Mouse (Mus musculus) neural tube, embryonic 12.5 days (tissue): Measurements from ENCODE around the gene Slc4a11. TPM values are rescaled to one million over a fixed set of nuclear protein-coding genes. Genes with fewer than 3 reads are reported as not detected.
"Not testable (repeated sequence)": the region's sequence is repeated elsewhere in the genome, so short reads cannot be mapped to it uniquely, and the experiment has no call there.

Experiments
- ATAC-seq: fragments of 200-750 bp; cut with Nextera tagmentation; 2 replicates; pipeline ENCODE4 v1.8.0; 2017; ENCODE audit warnings: low read depth, mild to moderate bottlenecking, moderate TSS enrichment, moderate library complexity; ENCODE audit not compliant: low FRiP score
- H3K27ac ChIP-seq: fragments of 300-500 bp; sonication (generic); 2 replicates; pipeline ENCODE4 v1.5.1; 2016
- H3K27me3 ChIP-seq: fragments of 300-500 bp; sonication (generic); replicated peaks from 2 replicates; pipeline ENCODE4 v1.6.1; 2016; ENCODE audit warnings: mild to moderate bottlenecking
- H3K36me3 ChIP-seq: fragments of 300-500 bp; sonication (generic); 2 replicates; pipeline ENCODE4 v1.6.1; 2016; ENCODE audit warnings: mild to moderate bottlenecking
- H3K4me1 ChIP-seq: fragments of 300-500 bp; sonication (generic); 2 replicates; pipeline ENCODE4 v1.6.1; 2016
- H3K4me2 ChIP-seq: fragments of 300-500 bp; sonication (generic); replicated peaks from 2 replicates; pipeline ENCODE4 v1.6.1; 2016; ENCODE audit warnings: mild to moderate bottlenecking
- H3K4me3 ChIP-seq: fragments of 300-500 bp; sonication (generic); 2 replicates; pipeline ENCODE4 v1.5.1; 2016
- H3K9ac ChIP-seq: fragments of 300-500 bp; sonication (generic); 2 replicates; pipeline ENCODE4 v1.6.1; 2016; ENCODE audit warnings: mild to moderate bottlenecking
- H3K9me3 ChIP-seq: fragments of 300-500 bp; sonication (generic); 2 replicates; pipeline ENCODE4 v1.6.1; 2016; ENCODE audit warnings: mild to moderate bottlenecking
- WGBS: fragments of 180-500 bp; shearing (Covaris S2); methylation state at CpG from one replicate; pipeline ENCODE4 v1.1.7; 2016; 5-methylcytosine and 5-hydroxymethylcytosine counted together
- polyA plus RNA-seq: library from polyadenylated mRNA; unstranded; fragments of >200 nt; fragmentation: Nextera tagmentation; extraction: Ambion mirVana; gene quantifications from 2 replicates; pipeline ENCODE4 v1.2.1, GENCODE M21; 2016

Gene Slc4a11
- polyA plus RNA-seq, 1 experiment from 2014 or later: 0.20 TPM

DNA sequence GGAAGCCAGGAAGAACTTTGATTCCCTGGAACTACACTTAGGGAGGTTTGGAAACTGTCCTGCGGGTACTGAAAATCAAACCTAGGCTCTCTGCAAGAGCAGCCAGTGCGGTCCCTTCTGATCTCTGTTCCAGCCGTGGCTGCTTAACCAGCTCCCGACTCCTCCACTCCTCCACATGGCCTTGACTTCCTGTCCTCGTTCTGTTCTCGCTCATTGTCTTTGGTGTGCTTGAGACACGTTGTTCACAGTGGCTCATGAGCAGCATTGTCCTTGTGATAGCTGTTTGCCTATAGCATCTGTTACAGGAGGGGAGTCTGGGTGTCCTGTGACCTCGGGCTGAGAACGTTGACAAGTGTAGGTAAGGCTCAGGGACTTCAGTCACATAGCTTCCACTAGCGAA lies 20.1 kb downstream of the Slc4a11 start:
- Histone ChIP-seq H3K9me3 (no peaks in the 10 kb centered on the region), H3K27me3 (no peaks in the 10 kb centered on the region), H3K9ac (no peak overlapping the region), H3K36me3 (peaks cover 97% of the 10 kb centered on the region), H3K4me2 (no peak overlapping the region), H3K4me3 (no peak overlapping the region), H3K27ac (no peak overlapping the region), H3K4me1 (no peaks in the 10 kb centered on the region)
- WGBS: 92% methylated on average over 10 of the region's 10 CpGs
- ATAC-seq: no peak

DNA sequence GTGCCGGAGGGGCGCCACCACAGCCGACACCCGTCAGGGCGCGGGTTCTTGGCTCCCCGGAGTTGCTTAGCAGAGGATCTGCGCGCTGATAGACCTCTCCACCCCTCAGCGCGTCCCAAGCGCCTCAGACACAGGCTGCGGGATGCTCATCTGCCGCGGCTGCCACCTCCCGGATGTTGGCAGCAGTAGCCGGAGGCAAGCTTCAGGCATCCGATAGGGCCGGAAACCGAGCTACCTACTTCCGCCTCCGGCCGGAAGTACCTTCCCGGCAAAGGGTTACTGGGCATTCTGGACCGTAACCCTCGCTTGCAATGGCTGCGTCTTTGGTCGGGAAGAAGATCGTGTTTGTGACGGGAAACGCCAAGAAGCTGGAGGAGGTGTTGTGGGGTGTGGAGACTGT lies 29.8 kb downstream of the Slc4a11 start, which contains the start of gene Itpa:
Gene Itpa (plus strand): TSS at position 52 of the 400 bp plus-strand sequence.
- Histone ChIP-seq H3K27me3 (no peaks in the 10 kb centered on the region), H3K4me1 (peaks cover 28% of the 10 kb centered on the region), H3K4me2 (peak within 1 kb of the TSS; percentile 88), H3K9ac (peak within 1 kb of the TSS; percentile 73), H3K27ac (peak within 1 kb of the TSS; percentile 68; the same call in 1 of the 2 replicates), H3K9me3 (no peaks in the 10 kb centered on the region), H3K36me3 (peaks cover 18% of the 10 kb centered on the region), H3K4me3 (peak within 1 kb of the TSS; percentile 63)
- under 1% methylated on average over 31 of the region's 31 CpGs for WGBS
- peak; percentile 54 for ATAC-seq

DNA sequence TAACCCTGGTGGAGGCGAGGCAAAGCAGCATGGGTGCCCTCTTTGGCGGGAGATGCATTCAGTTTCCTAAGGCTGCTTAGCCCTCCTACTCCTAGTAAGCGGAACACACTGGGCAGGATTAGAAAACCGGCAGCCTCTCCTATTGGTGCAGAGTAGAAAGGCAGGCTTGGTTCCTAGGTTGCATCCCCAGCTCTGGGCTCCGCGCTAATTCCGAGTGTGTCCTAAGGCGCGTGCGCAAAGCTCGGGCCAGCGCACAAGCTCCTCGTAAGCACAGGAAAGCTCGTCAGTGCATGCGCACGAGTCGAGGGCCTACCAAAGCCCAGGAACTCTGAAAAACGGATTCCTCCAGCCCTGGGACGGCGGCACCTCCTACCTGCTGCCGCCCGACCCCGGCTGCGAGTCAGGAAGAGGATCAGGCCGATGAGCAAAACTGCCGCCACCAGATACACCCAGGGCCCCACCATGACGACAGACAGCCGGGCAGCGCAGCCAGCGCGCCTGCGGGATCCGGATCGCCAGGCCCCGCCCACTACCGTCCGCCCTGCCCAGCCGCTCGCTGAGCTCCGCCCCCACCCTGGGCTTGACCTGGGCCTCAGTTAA lies 33.1 kb downstream of the Slc4a11 start, which contains the start of gene Ddrgk1:
Gene Ddrgk1 (minus strand): TSS at position 558 of the 600 bp plus-strand sequence.
- peak; percentile 95 for ATAC-seq
- WGBS: under 1% methylated on average over 40 of the region's 40 CpGs
- Histone ChIP-seq H3K4me3 (peak within 1 kb of the TSS; percentile 59), H3K4me1 (peaks cover 23% of the 10 kb centered on the region), H3K27ac (peak within 1 kb of the TSS; percentile 97), H3K36me3 (peaks cover 26% of the 10 kb centered on the region), H3K27me3 (no peaks in the 10 kb centered on the region), H3K9me3 (no peaks in the 10 kb centered on the region), H3K9ac (peak within 1 kb of the TSS; percentile 74), H3K4me2 (peak within 1 kb of the TSS; percentile 76)

DNA sequence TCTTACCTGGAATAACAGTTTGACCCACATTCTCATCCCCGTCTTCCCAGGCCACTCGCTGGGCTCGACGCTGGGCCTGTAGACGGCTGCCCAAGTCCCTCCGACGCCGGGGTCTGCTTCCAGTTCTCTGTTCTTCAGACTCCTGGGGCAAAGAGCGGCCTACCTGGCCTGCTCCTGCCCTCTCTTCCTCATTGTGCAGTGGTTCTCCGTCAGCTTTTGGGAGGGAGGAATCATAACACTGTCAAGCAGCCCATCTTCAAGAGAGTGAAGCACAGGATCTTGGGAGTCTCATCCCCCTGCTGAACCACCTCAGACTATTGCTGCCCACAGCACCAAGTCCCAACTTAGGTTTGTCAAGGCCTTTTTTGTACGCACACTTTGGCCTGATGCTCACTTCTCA lies 34.0 kb downstream of the Slc4a11 start:
- Histone ChIP-seq H3K4me2 (peak overlapping the region; percentile 76), H3K27ac (no peak overlapping the region), H3K9me3 (no peaks in the 10 kb centered on the region), H3K4me3 (no peak overlapping the region), H3K9ac (peak overlapping the region; percentile 74), H3K36me3 (peaks cover 35% of the 10 kb centered on the region), H3K27me3 (no peaks in the 10 kb centered on the region), H3K4me1 (peaks cover 17% of the 10 kb centered on the region)
- 89% methylated on average over 11 of the region's 11 CpGs for WGBS
- no peak for ATAC-seq

DNA sequence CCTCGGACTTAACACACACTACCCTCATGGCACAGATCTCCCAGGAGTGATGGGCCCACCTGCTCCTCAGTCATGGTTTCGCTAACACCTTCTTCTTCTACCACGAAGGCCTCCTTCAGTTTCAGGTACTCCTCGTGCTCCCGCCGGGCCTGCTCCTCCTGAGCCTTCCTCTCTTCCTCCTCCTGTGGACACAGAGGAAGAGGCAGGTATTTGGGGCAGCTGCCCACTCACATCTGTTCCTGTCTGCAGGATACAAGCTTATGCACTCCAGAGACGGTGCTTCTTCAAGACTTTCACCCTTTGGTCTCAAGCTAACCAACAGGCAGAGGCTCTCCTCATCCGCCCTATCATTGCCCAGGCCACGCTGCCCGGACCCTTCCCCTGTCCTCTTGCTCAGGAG lies 38.8 kb downstream of the Slc4a11 start:
- no peak overlapping the region for H3K9ac ChIP-seq
- no peak overlapping the region for H3K4me2 ChIP-seq
- no peaks in the 10 kb centered on the region for H3K27me3 ChIP-seq
- WGBS: 98% methylated on average over 10 of the region's 10 CpGs
- no peak overlapping the region for H3K4me3 ChIP-seq
- no peak for ATAC-seq
- peaks cover 9% of the 10 kb centered on the region for H3K4me1 ChIP-seq
- H3K9me3 ChIP-seq: no peaks in the 10 kb centered on the region
- no peak overlapping the region for H3K27ac ChIP-seq
- H3K36me3 ChIP-seq: peaks cover 77% of the 10 kb centered on the region

DNA sequence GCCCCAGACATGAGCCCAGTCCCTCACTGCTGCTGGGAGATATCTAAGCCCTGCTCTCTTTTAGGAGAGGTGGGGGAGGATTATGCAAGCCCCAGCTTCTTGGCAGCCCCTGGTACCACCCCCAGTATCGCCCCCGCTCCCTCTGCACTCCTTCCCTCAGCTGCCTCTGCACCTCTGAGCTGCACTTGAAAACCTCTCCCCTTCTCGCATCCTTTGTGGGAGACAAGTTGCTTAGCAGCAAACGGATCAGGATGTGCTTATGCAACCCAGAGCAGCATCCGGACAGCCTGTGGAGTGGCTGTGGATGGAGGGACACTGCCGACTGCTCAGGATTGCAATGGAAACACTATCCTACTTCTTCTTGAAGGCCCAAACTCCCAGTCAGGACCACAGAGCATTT lies 39.8 kb downstream of the Slc4a11 start:
- peaks cover 82% of the 10 kb centered on the region for H3K36me3 ChIP-seq

DNA sequence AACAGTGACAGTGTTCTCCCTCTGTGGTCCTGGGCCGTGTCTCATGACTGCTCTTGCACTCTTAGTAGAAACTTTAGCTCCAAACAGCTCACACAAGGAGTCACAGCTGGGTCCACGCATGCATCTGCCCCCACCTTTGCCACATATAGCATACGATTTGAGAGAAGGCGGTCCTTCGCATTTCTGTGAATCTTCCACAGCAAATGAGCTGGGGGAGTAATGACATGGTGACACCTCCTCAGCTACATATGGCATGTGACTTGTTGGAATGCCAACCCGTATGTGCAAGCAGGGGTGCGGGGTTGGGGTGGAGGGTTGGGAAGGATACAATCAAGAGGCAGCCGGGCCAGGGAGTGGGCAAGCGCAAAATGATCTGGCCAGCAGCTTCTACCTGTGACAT lies 40.8 kb downstream of the Slc4a11 start:
- H3K4me3 ChIP-seq: no peak overlapping the region
- H3K36me3 ChIP-seq: peaks cover 74% of the 10 kb centered on the region
- H3K9ac ChIP-seq: no peak overlapping the region
- H3K27me3 ChIP-seq: no peaks in the 10 kb centered on the region
- WGBS: 95% methylated on average over 9 of the region's 9 CpGs
- no peak for ATAC-seq
- no peaks in the 10 kb centered on the region for H3K9me3 ChIP-seq
- no peaks in the 10 kb centered on the region for H3K4me1 ChIP-seq
- H3K4me2 ChIP-seq: no peak overlapping the region
- no peak overlapping the region for H3K27ac ChIP-seq

More for the DNA sequence above, 39.8 kb downstream of the Slc4a11 start:
- Histone ChIP-seq H3K27me3 (no peaks in the 10 kb centered on the region), H3K9me3 (no peaks in the 10 kb centered on the region), H3K4me2 (no peak overlapping the region), H3K4me1 (no peaks in the 10 kb centered on the region), H3K9ac (no peak overlapping the region), H3K27ac (no peak overlapping the region), H3K4me3 (no peak overlapping the region)
- no peak for ATAC-seq
- 92% methylated on average over 6 of the region's 6 CpGs for WGBS

DNA sequence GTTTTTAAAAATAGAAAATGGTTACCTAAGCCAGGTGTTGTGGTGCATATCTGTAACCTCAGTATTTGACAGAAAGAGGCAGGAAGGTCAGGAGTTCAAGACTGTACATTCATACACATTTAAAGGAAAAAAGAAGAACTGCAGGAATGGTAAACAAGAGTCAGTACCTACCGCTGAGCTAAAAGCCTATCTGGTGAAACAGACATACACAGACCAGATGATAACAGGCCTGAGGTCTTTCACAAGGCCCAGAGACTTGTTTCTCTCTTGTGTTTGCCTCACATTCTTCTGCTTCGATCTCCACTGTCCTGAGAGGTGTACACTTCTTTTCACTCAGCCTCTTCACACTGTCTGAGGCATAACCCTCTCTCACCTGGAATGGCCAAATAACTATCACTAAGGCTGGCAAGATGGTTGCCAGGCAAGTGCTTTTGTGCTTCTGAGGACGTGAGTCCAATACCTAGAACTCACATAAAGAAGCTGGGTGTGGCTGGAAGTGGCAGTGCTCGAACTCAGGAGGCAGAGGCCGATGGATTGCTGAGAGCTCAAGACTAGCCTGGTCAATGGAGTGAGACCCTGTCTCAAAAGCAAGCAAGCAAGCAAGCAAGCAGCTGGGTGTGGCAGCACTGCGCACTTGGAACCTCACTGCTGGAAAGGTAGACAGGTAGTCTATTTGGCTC lies 41.5 kb downstream of the Slc4a11 start:
- H3K27me3 ChIP-seq: no peaks in the 10 kb centered on the region
- no peak overlapping the region for H3K4me2 ChIP-seq
- no peaks in the 10 kb centered on the region for H3K4me1 ChIP-seq
- no peak overlapping the region for H3K27ac ChIP-seq
- no peak overlapping the region for H3K9ac ChIP-seq
- no peaks in the 10 kb centered on the region for H3K9me3 ChIP-seq
- H3K4me3 ChIP-seq: no peak overlapping the region
- H3K36me3 ChIP-seq: peaks cover 67% of the 10 kb centered on the region
- 91% methylated on average over 6 of the region's 6 CpGs for WGBS
- ATAC-seq: no peak

DNA sequence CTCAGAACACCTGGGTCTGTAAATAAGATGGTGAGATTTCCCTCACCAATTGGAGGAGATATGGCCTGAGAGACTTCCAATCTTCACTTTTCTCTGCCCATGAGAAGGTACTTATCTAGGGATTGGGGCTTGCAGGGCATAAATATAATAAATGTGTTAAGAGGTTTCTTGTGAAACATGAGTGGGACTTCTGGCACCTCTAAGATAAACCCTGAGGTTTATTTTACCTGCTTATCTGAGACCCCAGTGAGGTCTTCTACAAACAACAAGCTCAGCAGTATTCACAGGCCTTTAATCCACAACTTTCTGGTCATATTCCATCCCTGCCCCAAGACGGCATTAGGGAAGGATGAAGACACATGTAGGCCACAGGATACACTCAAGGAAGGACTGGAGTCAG lies 43.6 kb downstream of the Slc4a11 start:
- Histone ChIP-seq H3K4me2 (no peak overlapping the region), H3K27me3 (no peaks in the 10 kb centered on the region), H3K27ac (no peak overlapping the region), H3K4me3 (no peak overlapping the region), H3K4me1 (no peaks in the 10 kb centered on the region), H3K9ac (no peak overlapping the region), H3K9me3 (no peaks in the 10 kb centered on the region), H3K36me3 (peaks cover 64% of the 10 kb centered on the region)
- WGBS: 91% methylated on average over 1 of the region's 1 CpGs
- ATAC-seq: no peak

DNA sequence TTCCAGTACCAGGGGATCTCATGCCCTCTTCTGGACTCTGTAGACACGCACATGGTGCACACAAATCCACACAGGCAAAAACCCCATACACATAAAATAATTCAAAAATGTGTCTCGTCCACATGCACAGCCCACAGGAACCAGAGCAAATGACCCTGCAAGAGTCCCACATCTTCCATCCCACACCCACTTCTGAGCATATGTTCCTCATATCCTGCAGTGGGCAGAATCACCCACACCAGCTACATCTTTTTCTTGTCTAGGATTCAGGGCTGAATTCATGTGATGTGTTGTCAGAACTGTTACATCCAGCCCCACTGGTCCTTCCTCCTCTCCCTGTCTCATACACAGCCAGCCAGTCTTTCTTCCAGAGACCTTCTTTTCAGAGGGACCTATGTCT lies 44.0 kb downstream of the Slc4a11 start:
- 89% methylated on average over 2 of the region's 2 CpGs for WGBS
- H3K9ac ChIP-seq: no peak overlapping the region
- H3K4me2 ChIP-seq: no peak overlapping the region
- no peaks in the 10 kb centered on the region for H3K9me3 ChIP-seq
- H3K36me3 ChIP-seq: peaks cover 59% of the 10 kb centered on the region
- no peak overlapping the region for H3K27ac ChIP-seq
- H3K4me1 ChIP-seq: no peaks in the 10 kb centered on the region
- no peaks in the 10 kb centered on the region for H3K27me3 ChIP-seq
- ATAC-seq: no peak
- H3K4me3 ChIP-seq: no peak overlapping the region

DNA sequence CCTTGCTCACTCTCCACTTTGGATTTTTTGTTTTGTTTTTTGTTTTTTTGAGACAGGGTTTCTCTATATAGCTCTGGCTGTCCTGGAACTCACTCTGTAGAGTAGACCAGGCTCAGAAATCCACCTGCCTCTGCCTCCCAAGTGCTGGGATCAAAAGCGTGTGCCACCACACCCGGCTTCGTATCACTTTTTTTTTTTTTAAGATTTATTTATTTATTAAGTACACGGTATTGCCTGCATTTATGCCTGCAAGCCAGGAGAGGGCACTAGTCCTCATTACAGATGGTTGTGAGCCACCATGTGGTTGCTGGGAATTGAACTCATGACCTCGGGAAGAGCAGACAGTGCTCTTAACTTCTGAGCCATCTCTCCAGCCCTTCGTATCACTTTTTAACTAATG lies 48.3 kb downstream of the Slc4a11 start:
- H3K27ac ChIP-seq, H3K27me3 ChIP-seq, H3K9me3 ChIP-seq, H3K4me3 ChIP-seq, H3K4me1 ChIP-seq, ATAC-seq, H3K4me2 ChIP-seq, H3K9ac ChIP-seq: not testable (repeated sequence)
- peaks cover 28% of the 10 kb centered on the region for H3K36me3 ChIP-seq
- WGBS: 80% methylated on average over 6 of the region's 6 CpGs

DNA sequence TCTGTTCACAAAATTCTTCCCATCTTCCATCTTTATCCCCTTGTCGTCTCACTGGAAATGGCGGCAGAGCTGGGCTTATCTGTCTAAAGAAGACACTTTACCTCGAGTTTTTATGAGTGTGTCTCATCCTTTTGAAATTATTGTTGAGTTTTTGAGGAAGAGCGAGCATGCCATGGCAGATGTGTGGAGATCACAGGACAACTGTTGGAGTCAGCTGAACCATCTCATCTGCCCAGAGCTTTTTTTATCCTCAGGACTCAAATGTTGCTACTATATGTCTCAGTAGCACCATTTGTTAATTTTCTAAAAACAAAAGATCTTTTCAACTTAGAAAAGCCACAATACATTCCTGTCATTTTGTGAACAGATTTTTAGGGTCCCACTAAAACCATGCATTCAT lies 52.1 kb downstream of the Slc4a11 start:
- no peak overlapping the region for H3K4me3 ChIP-seq
- peaks cover 5% of the 10 kb centered on the region for H3K4me1 ChIP-seq
- WGBS: 87% methylated on average over 4 of the region's 4 CpGs
- peaks cover 12% of the 10 kb centered on the region for H3K27me3 ChIP-seq
- no peak for ATAC-seq
- no peak overlapping the region for H3K27ac ChIP-seq
- no peak overlapping the region for H3K9ac ChIP-seq
- no peaks in the 10 kb centered on the region for H3K9me3 ChIP-seq
- H3K4me2 ChIP-seq: no peak overlapping the region
- H3K36me3 ChIP-seq: peaks cover 15% of the 10 kb centered on the region; the same call in 1 of the 2 replicates
